Comparison of ENCODE assay signal across 17 mouse cellular contexts in genomic region chr17:85975077-85975476, GRCm38 (mm10).
DNase-seq lines count a peak whose midpoint lies in the region; ATAC-seq and TF ChIP-seq lines count a peak whose summit lies in the region.
"Had no signal": no experiment of that assay in that cellular context is flagged by ENCODE, and none has a peak within 500 bp of the region (broad histone marks: within the 10 kb centered on the region; RNA-seq: fewer than 3 reads in every experiment).

No protein-coding gene starts in this region.

- no peaks in the 10 kb centered on the region for H3K79me2 ChIP-seq in CH12.LX (replicated peaks; ENCODE audit: control insufficient read depth, extremely low read depth, insufficient read depth, poor library complexity, severe bottlenecking)

- dilution Hi-C loops in CH12.LX (cut with MboI; ENCODE audit: extremely low pct_ligation_motif_present, extremely low pct_unique_long_range_greater_than_20kb, low sequenced_read_pairs): no loop called here

- TF ChIP-seq POLR2A in CH12.LX (IDR thresholded peaks at IDR 0.05; ENCODE audit: low read depth, low read length): peak; percentile 22; the same call in 1 of the 2 replicates

- H3K9me3 ChIP-seq in embryonic facial prominence, embryonic 14.5 days (ENCODE audit: control insufficient read depth, low read length): no peaks in the 10 kb centered on the region
- no peaks in the 10 kb centered on the region for H3K9me3 ChIP-seq in embryonic facial prominence, embryonic 10.5 days
- no peaks in the 10 kb centered on the region for H3K9me3 ChIP-seq in hindbrain, postnatal 0 days (ENCODE audit: low read length)
- no peaks in the 10 kb centered on the region for H3K9me3 ChIP-seq in hindbrain, embryonic 11.5 days (ENCODE audit: control insufficient read depth, low read length)
- H3K9me3 ChIP-seq in CH12.LX (replicated peaks; ENCODE audit: low read length): no peaks in the 10 kb centered on the region
- no peaks in the 10 kb centered on the region for H3K9me3 ChIP-seq in forebrain, postnatal 0 days (ENCODE audit: low read length)
- no peaks in the 10 kb centered on the region for H3K9me3 ChIP-seq in forebrain, embryonic 12.5 days
- H3K9me3 ChIP-seq: intestine, embryonic 15.5 days; megakaryocyte, embryonic 14.5 days; neural tube, embryonic 15.5 days; stomach, embryonic 15.5 days had no signal

- no peak overlapping the region for H3K4me3 ChIP-seq in embryonic facial prominence, embryonic 14.5 days (ENCODE audit: low read depth, low read length)
- no peak overlapping the region for H3K4me3 ChIP-seq in embryonic facial prominence, embryonic 10.5 days
- no peak overlapping the region for H3K4me3 ChIP-seq in hindbrain, postnatal 0 days (ENCODE audit: low read length)
- no peak overlapping the region for H3K4me3 ChIP-seq in hindbrain, embryonic 11.5 days (ENCODE audit: low read depth, low read length)
- H3K4me3 ChIP-seq in CH12.LX (replicated peaks in 1 of 3; ENCODE audit: low read depth in 2 of 3, low read length in 2 of 3, poor library complexity in 1 of 3): peak overlapping the region in 2 of 3 experiments; percentile 2 to 45
- H3K4me3 ChIP-seq in forebrain, postnatal 0 days (ENCODE audit: low read depth, low read length): no peak overlapping the region
- H3K4me3 ChIP-seq in forebrain, embryonic 12.5 days (replicated peaks): no peak overlapping the region
- H3K4me3 ChIP-seq: intestine, embryonic 15.5 days; megakaryocyte, embryonic 14.5 days; neural tube, embryonic 15.5 days; stomach, embryonic 15.5 days had no signal

- 0 out of 2 replicates have a peak, but pooled peaks have one; percentile 14 for TF ChIP-seq EP300 in CH12.LX (IDR thresholded peaks at IDR 0.05; ENCODE audit: low read length)

- H3K4me2 ChIP-seq in embryonic facial prominence, embryonic 14.5 days (ENCODE audit: low read depth, low read length): no peak overlapping the region
- H3K4me2 ChIP-seq in hindbrain, postnatal 0 days (ENCODE audit: low read depth, low read length): peak overlapping the region; percentile 10; the same call in 1 of the 2 replicates
- H3K4me2 ChIP-seq in hindbrain, embryonic 11.5 days (replicated peaks; ENCODE audit: low read depth, low read length): no peak overlapping the region
- H3K4me2 ChIP-seq in CH12.LX (ENCODE audit: insufficient read depth, low read depth, poor library complexity, severe bottlenecking): peak overlapping the region; percentile 93
- no peak overlapping the region for H3K4me2 ChIP-seq in forebrain, postnatal 0 days (ENCODE audit: low read depth)
- no peak overlapping the region for H3K4me2 ChIP-seq in forebrain, embryonic 12.5 days
- H3K4me2 ChIP-seq: intestine, embryonic 15.5 days; liver, embryonic 11.5 days; neural tube, embryonic 15.5 days; stomach, embryonic 15.5 days had no signal

- no peaks in the 10 kb centered on the region for H3K36me3 ChIP-seq in embryonic facial prominence, embryonic 14.5 days (ENCODE audit: control insufficient read depth, insufficient read depth, low read length)
- H3K36me3 ChIP-seq in embryonic facial prominence, embryonic 10.5 days (replicated peaks): no peaks in the 10 kb centered on the region
- no peaks in the 10 kb centered on the region for H3K36me3 ChIP-seq in hindbrain, postnatal 0 days (ENCODE audit: insufficient read depth, low read length)
- H3K36me3 ChIP-seq in hindbrain, embryonic 11.5 days (ENCODE audit: control insufficient read depth, insufficient read depth, low read length): no peaks in the 10 kb centered on the region
- H3K36me3 ChIP-seq in CH12.LX (replicated peaks in 1 of 2; ENCODE audit: control insufficient read depth in 1 of 2, insufficient read depth in 1 of 2, low read length in 1 of 2): no peaks in the 10 kb centered on the region
- H3K36me3 ChIP-seq in forebrain, postnatal 0 days (ENCODE audit: insufficient read depth): no peaks in the 10 kb centered on the region
- no peaks in the 10 kb centered on the region for H3K36me3 ChIP-seq in forebrain, embryonic 12.5 days (replicated peaks)
- H3K36me3 ChIP-seq: intestine, embryonic 15.5 days; neural tube, embryonic 15.5 days; stomach, embryonic 15.5 days had no signal

- H3K9ac ChIP-seq in embryonic facial prominence, embryonic 14.5 days (ENCODE audit: low read depth, low read length): no peak overlapping the region
- no peak overlapping the region for H3K9ac ChIP-seq in hindbrain, postnatal 0 days (replicated peaks; ENCODE audit: low read length)
- no peak overlapping the region for H3K9ac ChIP-seq in hindbrain, embryonic 11.5 days (ENCODE audit: low read depth, low read length)
- peak overlapping the region; percentile 65 for H3K9ac ChIP-seq in CH12.LX (ENCODE audit: insufficient read depth, low read depth)
- H3K9ac ChIP-seq in forebrain, postnatal 0 days: no peak overlapping the region
- H3K9ac ChIP-seq in forebrain, embryonic 12.5 days: no peak overlapping the region
- H3K9ac ChIP-seq: intestine, embryonic 15.5 days; neural tube, embryonic 15.5 days; stomach, embryonic 15.5 days had no signal

- H3K27ac ChIP-seq in embryonic facial prominence, embryonic 14.5 days (replicated peaks; ENCODE audit: low read depth, low read length): 0 out of 2 replicates have a peak overlapping the region, but pooled peaks have one; percentile 10
- no peak overlapping the region for H3K27ac ChIP-seq in embryonic facial prominence, embryonic 10.5 days (replicated peaks)
- H3K27ac ChIP-seq in hindbrain, postnatal 0 days: no peak overlapping the region
- no peak overlapping the region for H3K27ac ChIP-seq in hindbrain, embryonic 11.5 days (ENCODE audit: low read depth, low read length)
- peak overlapping the region; percentile 69 for H3K27ac ChIP-seq in CH12.LX (ENCODE audit: insufficient read depth, low read depth)
- H3K27ac ChIP-seq in forebrain, postnatal 0 days (ENCODE audit: low read depth, low read length): no peak overlapping the region
- no peak overlapping the region for H3K27ac ChIP-seq in forebrain, embryonic 12.5 days
- H3K27ac ChIP-seq: intestine, embryonic 15.5 days; neural tube, embryonic 15.5 days; stomach, embryonic 15.5 days had no signal

- no peaks in the 10 kb centered on the region for H3K27me3 ChIP-seq in embryonic facial prominence, embryonic 14.5 days (replicated peaks; ENCODE audit: control insufficient read depth, insufficient read depth, low read length)
- H3K27me3 ChIP-seq in embryonic facial prominence, embryonic 10.5 days (replicated peaks; ENCODE audit: low read depth, poor library complexity, severe bottlenecking): no peaks in the 10 kb centered on the region
- no peaks in the 10 kb centered on the region for H3K27me3 ChIP-seq in hindbrain, postnatal 0 days (ENCODE audit: insufficient read depth, low read length)
- H3K27me3 ChIP-seq in hindbrain, embryonic 11.5 days (ENCODE audit: control insufficient read depth, insufficient read depth, low read length): no peaks in the 10 kb centered on the region
- H3K27me3 ChIP-seq in CH12.LX (replicated peaks): no peaks in the 10 kb centered on the region
- no peaks in the 10 kb centered on the region for H3K27me3 ChIP-seq in forebrain, postnatal 0 days (ENCODE audit: insufficient read depth, low read length)
- no peaks in the 10 kb centered on the region for H3K27me3 ChIP-seq in forebrain, embryonic 12.5 days
- H3K27me3 ChIP-seq: intestine, embryonic 15.5 days; neural tube, embryonic 15.5 days; stomach, embryonic 15.5 days had no signal

- peak; percentile 60; the same call in 1 of the 2 replicates for ATAC-seq in embryonic facial prominence, embryonic 14.5 days (ENCODE audit: low read depth)
- no peak for ATAC-seq in hindbrain, postnatal 0 days
- no peak for ATAC-seq in hindbrain, embryonic 11.5 days (ENCODE audit: low FRiP score)
- no peak for ATAC-seq in forebrain, postnatal 0 days
- ATAC-seq in forebrain, embryonic 12.5 days (ENCODE audit: low FRiP score): no peak
- ATAC-seq: intestine, embryonic 15.5 days; lung, postnatal 0 days had no signal

- TF ChIP-seq CTCF in hindbrain, postnatal 0 days (IDR thresholded peaks at IDR 0.05; ENCODE audit: low read depth): no peak
- TF ChIP-seq CTCF in CH12.LX (conservative IDR thresholded peaks at IDR 0.05 in 1 of 2, IDR thresholded peaks at IDR 0.05 in 1 of 2; ENCODE audit: low read depth in 2 of 2, low read length in 2 of 2): no peak
- no peak for TF ChIP-seq CTCF in forebrain, postnatal 0 days (IDR thresholded peaks at IDR 0.05; ENCODE audit: low read depth)

- in situ Hi-C loops in CH12.LX (cut with MboI; ENCODE audit: low pct_ligation_motif_present, low pct_unique_long_range_greater_than_20kb, low sequenced_read_pairs): loop anchor here (10.0 kb wide), 1 partner anchor 80 kb away; no protein-coding TSS in a partner anchor

- DNase-seq in embryonic facial prominence, embryonic 14.5 days (ENCODE audit: low spot score): peak; percentile 69
- DNase-seq in embryonic facial prominence, embryonic 10.5 days (ENCODE audit: low spot score): no peak
- DNase-seq in hindbrain, postnatal 0 days (ENCODE audit: low spot score): no peak
- DNase-seq in hindbrain, embryonic 11.5 days (ENCODE audit: low spot score): no peak
- DNase-seq in CH12.LX (ENCODE audit: extremely low read depth): no peak
- DNase-seq in fibroblast of lung, adult 2 months (ENCODE audit: low read depth): peak; percentile 50
- no peak for DNase-seq in forebrain, postnatal 0 days
- DNase-seq: cerebellum, adult 11 months; gastrocnemius, postnatal 36 days; retina, postnatal 1 day had no signal

- WGBS in embryonic facial prominence, embryonic 14.5 days: 47% methylated on average over 5 of the region's 5 CpGs
- 70% methylated on average over 5 of the region's 5 CpGs for WGBS in embryonic facial prominence, embryonic 10.5 days
- WGBS in hindbrain, postnatal 0 days: 53% methylated on average over 5 of the region's 5 CpGs
- 79% methylated on average over 5 of the region's 5 CpGs for WGBS in hindbrain, embryonic 11.5 days
- 43% methylated on average over 5 of the region's 5 CpGs for WGBS in forebrain, postnatal 0 days
- 77% methylated on average over 5 of the region's 5 CpGs for WGBS in forebrain, embryonic 12.5 days

- TF ChIP-seq RAD21 in CH12.LX (IDR thresholded peaks at IDR 0.05; ENCODE audit: low read depth, low read length): no peak

- peaks cover 10% of the 10 kb centered on the region; the same call in 1 of the 2 replicates for H3K4me1 ChIP-seq in embryonic facial prominence, embryonic 14.5 days (ENCODE audit: control insufficient read depth, insufficient read depth, low read length)
- peaks cover 25% of the 10 kb centered on the region for H3K4me1 ChIP-seq in embryonic facial prominence, embryonic 10.5 days
- H3K4me1 ChIP-seq in hindbrain, postnatal 0 days (ENCODE audit: insufficient read depth, low read length): no peaks in the 10 kb centered on the region
- H3K4me1 ChIP-seq in hindbrain, embryonic 11.5 days (replicated peaks; ENCODE audit: control insufficient read depth, insufficient read depth, low read length): peaks cover 3% of the 10 kb centered on the region; the same call in 1 of the 2 replicates
- H3K4me1 ChIP-seq in CH12.LX (ENCODE audit: control insufficient read depth in 1 of 2, insufficient read depth in 2 of 2): peaks cover 8 to 15% of the 10 kb centered on the region in 2 experiments
- H3K4me1 ChIP-seq in forebrain, postnatal 0 days (ENCODE audit: insufficient read depth): no peaks in the 10 kb centered on the region
- H3K4me1 ChIP-seq in forebrain, embryonic 12.5 days: peaks cover 7% of the 10 kb centered on the region
- H3K4me1 ChIP-seq: intestine, embryonic 15.5 days; stomach, embryonic 15.5 days had no signal

TF ChIP-seq in CH12.LX, 34 proteins besides CTCF, POLR2A, EP300 and RAD21 (continues in another document):
- TF ChIP-seq POLR2AphosphoS2 (IDR thresholded peaks at IDR 0.05; ENCODE audit: low read depth, low read length): no peak
- no peak for TF ChIP-seq PAX5 (IDR thresholded peaks at IDR 0.05; ENCODE audit: low read length)

Comparison
In these comparisons a context has a peak if more than half of its experiments do, and no peak if none do; other contexts are left out.
1. DNase-seq: peak in embryonic facial prominence, embryonic 14.5 days (single experiment) and fibroblast of lung, adult 2 months (single experiment); none in embryonic facial prominence, embryonic 10.5 days (single experiment), hindbrain, postnatal 0 days (single experiment), hindbrain, embryonic 11.5 days (single experiment), CH12.LX (single experiment) and forebrain, postnatal 0 days (single experiment).
2. H3K27ac ChIP-seq: peak in embryonic facial prominence, embryonic 14.5 days (single experiment) and CH12.LX (single experiment); none in embryonic facial prominence, embryonic 10.5 days (single experiment), hindbrain, postnatal 0 days (single experiment), hindbrain, embryonic 11.5 days (single experiment), forebrain, postnatal 0 days (single experiment) and forebrain, embryonic 12.5 days (single experiment).
3. H3K4me2 ChIP-seq: peak in hindbrain, postnatal 0 days (single experiment) and CH12.LX (single experiment); none in embryonic facial prominence, embryonic 14.5 days (single experiment), hindbrain, embryonic 11.5 days (single experiment), forebrain, postnatal 0 days (single experiment) and forebrain, embryonic 12.5 days (single experiment).
4. H3K4me3 ChIP-seq: peak in CH12.LX (2 of 3); none in embryonic facial prominence, embryonic 14.5 days (single experiment), embryonic facial prominence, embryonic 10.5 days (single experiment), hindbrain, postnatal 0 days (single experiment), hindbrain, embryonic 11.5 days (single experiment), forebrain, postnatal 0 days (single experiment) and forebrain, embryonic 12.5 days (single experiment).